Mouse (Mus musculus): Measurements from ENCODE around the gene Ticrr.

Ticrr gene

GRCm38 (mm10) chr7:79696495-79696894, 36.5 kb downstream of the Ticrr start:
- DNase-seq (ENCODE audit: low spot score): no peak

GRCm38 (mm10) chr7:79702755-79703154, 42.8 kb downstream of the Ticrr start:
- no peak for DNase-seq (ENCODE audit: low spot score)

GRCm38 (mm10) chr7:79705210-79705609, 45.2 kb downstream of the Ticrr start:
- no peak for DNase-seq (ENCODE audit: low spot score)

GRCm38 (mm10) chr7:79710130-79710607, 50.2 kb downstream of the Ticrr start:
- no peak for DNase-seq (ENCODE audit: low spot score)

- no peak for DNase-seq (ENCODE audit: low spot score)
These were observed 50.8 kb downstream of the Ticrr start for GRCm38 (mm10) chr7:79710831-79711230.

- peak; percentile 57 for DNase-seq (ENCODE audit: low spot score)
These were observed 55.4 kb downstream of the Ticrr start, which contains the start of gene Kif7 for GRCm38 (mm10) chr7:79715187-79715981. TSS of gene Kif7 (minus strand) at chr7:79715720.

GRCm38 (mm10) chr7:79721386-79721977, 61.5 kb downstream of the Ticrr start:
- DNase-seq (ENCODE audit: low spot score): peak; percentile 45

GRCm38 (mm10) chr7:79727091-79727490, 67.1 kb downstream of the Ticrr start:
- no peak for DNase-seq (ENCODE audit: low spot score)

- DNase-seq (ENCODE audit: low spot score): no peak
These were observed 68.2 kb downstream of the Ticrr start for GRCm38 (mm10) chr7:79728219-79728618.

- DNase-seq (ENCODE audit: low spot score): no peak
These were observed 69.2 kb downstream of the Ticrr start for GRCm38 (mm10) chr7:79729169-79729568.

- DNase-seq (ENCODE audit: low spot score): no peak
These were observed 69.9 kb downstream of the Ticrr start for GRCm38 (mm10) chr7:79729743-79730370.

GRCm38 (mm10) chr7:79731438-79731837, 71.4 kb downstream of the Ticrr start:
- no peak for DNase-seq (ENCODE audit: low spot score)

GRCm38 (mm10) chr7:79732622-79733021, 72.6 kb downstream of the Ticrr start, which contains the start of gene Plin1:
TSS of gene Plin1 (minus strand) at chr7:79732903.
- no peak for DNase-seq (ENCODE audit: low spot score)

GRCm38 (mm10) chr7:79734563-79734962, 74.6 kb downstream of the Ticrr start:
- no peak for DNase-seq (ENCODE audit: low spot score)

- DNase-seq (ENCODE audit: low spot score): no peak
These were observed 76.5 kb downstream of the Ticrr start for GRCm38 (mm10) chr7:79736511-79736910.

- no peak for DNase-seq (ENCODE audit: low spot score)
These were observed 78.9 kb downstream of the Ticrr start for GRCm38 (mm10) chr7:79738913-79739312.

GRCm38 (mm10) chr7:79740279-79740678, 80.3 kb downstream of the Ticrr start:
- DNase-seq (ENCODE audit: low spot score): no peak

- no peak for DNase-seq (ENCODE audit: low spot score)
These were observed 82.3 kb downstream of the Ticrr start for GRCm38 (mm10) chr7:79742277-79742658.

GRCm38 (mm10) chr7:79742659-79743536, 82.9 kb downstream of the Ticrr start, which contains the start of the genes Pex11a and Wdr93:
TSS of gene Pex11a (minus strand) at chr7:79743131.
TSS of gene Wdr93 (plus strand) at chr7:79743163.
- peak; percentile 41 for DNase-seq (ENCODE audit: low spot score)

- no peak for DNase-seq (ENCODE audit: low spot score)
These were observed 84.1 kb downstream of the Ticrr start for GRCm38 (mm10) chr7:79744051-79744450.

- no peak for DNase-seq (ENCODE audit: low spot score)
These were observed 84.6 kb downstream of the Ticrr start for GRCm38 (mm10) chr7:79744585-79744984.

GRCm38 (mm10) chr7:79747659-79748058, 87.7 kb downstream of the Ticrr start:
- DNase-seq (ENCODE audit: low spot score): no peak

Data from ovary, postnatal 10 days (tissue).